Mouse (Mus musculus): ENCODE data around the gene Plin3. TPM values are rescaled to one million over a fixed set of nuclear protein-coding genes. Genes with fewer than 3 reads are reported as not detected.
A peak's percentile ranks its signal among the peaks of the same experiment; 100 is the strongest.

The Plin3 gene
- polyA plus RNA-seq, 2 experiments: 41.0 to 90.3 TPM

- Histone ChIP-seq H3K27me3 (ENCODE audit: control insufficient read depth, insufficient read depth, low read length) (no peaks in the 10 kb centered on the region), H3K27ac (replicated peaks; ENCODE audit: low read depth, low read length) (no peak overlapping the region), H3K9ac (ENCODE audit: low read depth, low read length, severe bottlenecking) (no peak overlapping the region), H3K4me2 (replicated peaks; ENCODE audit: low read depth, low read length, severe bottlenecking) (no peak overlapping the region), H3K9me3 (ENCODE audit: control insufficient read depth, low read length) (no peaks in the 10 kb centered on the region), H3K4me1 (ENCODE audit: control insufficient read depth, insufficient read depth, low read length) (peaks cover 3% of the 10 kb centered on the region), H3K4me3 (replicated peaks; ENCODE audit: low read length) (no peak overlapping the region), H3K36me3 (ENCODE audit: control insufficient read depth, insufficient read depth, low read length) (peaks cover 8% of the 10 kb centered on the region)
- WGBS: 39% methylated on average over 8 of the region's 8 CpGs
- TF ChIP-seq POLR2A (IDR thresholded peaks at IDR 0.05; ENCODE audit: borderline replicate concordance, extremely low read depth, insufficient read depth, insufficient read length): no peak
- DNase-seq (ENCODE audit: low spot score): no peak
- no peak for ATAC-seq (ENCODE audit: low FRiP score, low read depth)
These were observed 40.3 kb upstream of the Plin3 start for GRCm38 (mm10) chr17:56332987-56333386.

GRCm38 (mm10) chr17:56331256-56331655 lies 38.6 kb upstream of the Plin3 start:
- H3K27ac ChIP-seq (replicated peaks; ENCODE audit: low read depth, low read length): no peak overlapping the region
- no peak for TF ChIP-seq POLR2A (IDR thresholded peaks at IDR 0.05; ENCODE audit: borderline replicate concordance, extremely low read depth, insufficient read depth, insufficient read length)
- peaks cover 8% of the 10 kb centered on the region for H3K36me3 ChIP-seq (ENCODE audit: control insufficient read depth, insufficient read depth, low read length)
- H3K9me3 ChIP-seq (ENCODE audit: control insufficient read depth, low read length): no peaks in the 10 kb centered on the region
- no peaks in the 10 kb centered on the region for H3K27me3 ChIP-seq (ENCODE audit: control insufficient read depth, insufficient read depth, low read length)
- ATAC-seq (ENCODE audit: low FRiP score, low read depth): no peak
- H3K4me2 ChIP-seq (replicated peaks; ENCODE audit: low read depth, low read length, severe bottlenecking): no peak overlapping the region
- H3K4me3 ChIP-seq (replicated peaks; ENCODE audit: low read length): no peak overlapping the region
- no peak for DNase-seq (ENCODE audit: low spot score)
- peaks cover 16% of the 10 kb centered on the region for H3K4me1 ChIP-seq (ENCODE audit: control insufficient read depth, insufficient read depth, low read length)
- H3K9ac ChIP-seq (ENCODE audit: low read depth, low read length, severe bottlenecking): no peak overlapping the region

- Histone ChIP-seq H3K9me3 (ENCODE audit: control insufficient read depth, low read length) (no peaks in the 10 kb centered on the region), H3K27ac (replicated peaks; ENCODE audit: low read depth, low read length) (no peak overlapping the region)
These were observed 37.7 kb upstream of the Plin3 start for GRCm38 (mm10) chr17:56330345-56330744.

GRCm38 (mm10) chr17:56329267-56329666 lies 36.6 kb upstream of the Plin3 start:
- H3K27ac ChIP-seq (replicated peaks; ENCODE audit: low read depth, low read length): no peak overlapping the region
- no peak overlapping the region for H3K4me2 ChIP-seq (replicated peaks; ENCODE audit: low read depth, low read length, severe bottlenecking)
- TF ChIP-seq POLR2A (IDR thresholded peaks at IDR 0.05; ENCODE audit: borderline replicate concordance, extremely low read depth, insufficient read depth, insufficient read length): no peak
- no peak overlapping the region for H3K9ac ChIP-seq (ENCODE audit: low read depth, low read length, severe bottlenecking)
- H3K4me3 ChIP-seq (replicated peaks; ENCODE audit: low read length): no peak overlapping the region
- H3K9me3 ChIP-seq (ENCODE audit: control insufficient read depth, low read length): no peaks in the 10 kb centered on the region
- H3K27me3 ChIP-seq (ENCODE audit: control insufficient read depth, insufficient read depth, low read length): no peaks in the 10 kb centered on the region
- H3K4me1 ChIP-seq (ENCODE audit: control insufficient read depth, insufficient read depth, low read length): peaks cover 16% of the 10 kb centered on the region
- H3K36me3 ChIP-seq (ENCODE audit: control insufficient read depth, insufficient read depth, low read length): 0 out of 2 replicates have a peak, but pooled peaks cover 3% of the 10 kb centered on the region
- no peak for ATAC-seq (ENCODE audit: low FRiP score, low read depth)
- no peak for DNase-seq (ENCODE audit: low spot score)

More at GRCm38 (mm10) chr17:56330345-56330744, 37.7 kb upstream of the Plin3 start:
- Histone ChIP-seq H3K4me2 (replicated peaks; ENCODE audit: low read depth, low read length, severe bottlenecking) (no peak overlapping the region), H3K36me3 (ENCODE audit: control insufficient read depth, insufficient read depth, low read length) (peaks cover 8% of the 10 kb centered on the region), H3K27me3 (ENCODE audit: control insufficient read depth, insufficient read depth, low read length) (no peaks in the 10 kb centered on the region), H3K9ac (ENCODE audit: low read depth, low read length, severe bottlenecking) (no peak overlapping the region), H3K4me3 (replicated peaks; ENCODE audit: low read length) (no peak overlapping the region), H3K4me1 (ENCODE audit: control insufficient read depth, insufficient read depth, low read length) (peaks cover 16% of the 10 kb centered on the region)
- no peak for TF ChIP-seq POLR2A (IDR thresholded peaks at IDR 0.05; ENCODE audit: borderline replicate concordance, extremely low read depth, insufficient read depth, insufficient read length)
- no peak for ATAC-seq (ENCODE audit: low FRiP score, low read depth)
- no peak for DNase-seq (ENCODE audit: low spot score)
- WGBS: 70% methylated on average over 3 of the region's 3 CpGs

GRCm38 (mm10) chr17:56326153-56327147 lies 33.8 kb upstream of the Plin3 start:
- 4% methylated on average over 41 of the region's 67 CpGs for WGBS
- Histone ChIP-seq H3K4me1 (ENCODE audit: control insufficient read depth, insufficient read depth, low read length) (peaks cover 16% of the 10 kb centered on the region), H3K9ac (ENCODE audit: low read depth, low read length, severe bottlenecking) (peak overlapping the region; percentile 90), H3K27me3 (ENCODE audit: control insufficient read depth, insufficient read depth, low read length) (no peaks in the 10 kb centered on the region), H3K36me3 (ENCODE audit: control insufficient read depth, insufficient read depth, low read length) (peaks cover 19% of the 10 kb centered on the region; the same call in 1 of the 2 replicates), H3K27ac (replicated peaks; ENCODE audit: low read depth, low read length) (peak overlapping the region; percentile 91), H3K4me2 (replicated peaks; ENCODE audit: low read depth, low read length, severe bottlenecking) (peak overlapping the region; percentile 91), H3K9me3 (ENCODE audit: control insufficient read depth, low read length) (no peaks in the 10 kb centered on the region), H3K4me3 (replicated peaks; ENCODE audit: low read length) (peak overlapping the region; percentile 90)
- peak; percentile 25 for DNase-seq (ENCODE audit: low spot score)
- peak; percentile 25 for ATAC-seq (ENCODE audit: low FRiP score, low read depth)
- no peak for TF ChIP-seq POLR2A (IDR thresholded peaks at IDR 0.05; ENCODE audit: borderline replicate concordance, extremely low read depth, insufficient read depth, insufficient read length)
